Mouse (Mus musculus): Measurements from ENCODE around the gene Srcin1.

Gene Srcin1

GRCm38 (mm10) chr11:97576136-97576906 is at the start of gene Srcin1:
Gene Srcin1, minus strand, starts transcription at chr11:97576186.
- DNase-seq (ENCODE audit: low spot score in 2 of 2): peak in 1 of 2 experiments; percentile 31

DNA sequence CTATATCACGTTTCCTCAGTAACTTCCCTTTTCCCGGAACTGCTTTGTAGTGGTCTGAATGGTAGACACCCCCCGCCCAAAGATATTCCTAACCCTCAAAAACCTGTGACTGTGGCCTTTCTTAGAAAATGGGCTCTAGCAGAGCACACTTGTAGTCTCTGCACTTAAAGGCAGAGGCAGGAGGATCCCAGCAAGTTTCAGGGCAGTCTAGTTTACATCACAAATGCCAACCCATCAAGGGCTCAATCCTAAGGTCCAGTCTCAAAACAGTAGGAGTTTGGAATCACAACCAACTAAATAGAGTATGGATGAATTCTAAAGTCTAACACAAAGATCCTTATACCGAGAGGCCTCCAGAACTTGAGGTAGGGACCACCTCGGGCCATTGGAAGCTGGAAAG is 49.6 kb upstream of the Srcin1 start:
- no peak for DNase-seq (ENCODE audit: low spot score in 2 of 2)

DNA sequence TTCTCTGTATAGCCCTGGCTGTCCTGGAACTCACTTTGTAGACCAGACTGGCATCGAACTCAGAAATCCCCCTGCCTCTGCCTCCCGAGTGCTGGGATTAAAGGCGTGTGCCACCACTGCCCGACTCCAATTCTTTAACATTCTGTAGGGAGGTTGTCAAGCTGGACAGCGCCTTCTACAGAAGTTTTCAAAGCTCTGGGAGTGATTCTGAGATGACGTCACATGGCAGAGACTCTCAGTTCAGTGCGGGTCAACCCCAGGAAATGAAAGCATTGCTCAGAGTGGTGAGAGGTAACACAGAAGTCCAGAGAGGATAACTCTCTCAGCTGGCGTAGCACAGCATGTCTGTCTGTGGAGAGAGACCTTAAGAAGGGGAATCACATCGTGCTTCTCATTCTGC is 47.2 kb upstream of the Srcin1 start:
- no peak for DNase-seq (ENCODE audit: low spot score in 2 of 2)

DNA sequence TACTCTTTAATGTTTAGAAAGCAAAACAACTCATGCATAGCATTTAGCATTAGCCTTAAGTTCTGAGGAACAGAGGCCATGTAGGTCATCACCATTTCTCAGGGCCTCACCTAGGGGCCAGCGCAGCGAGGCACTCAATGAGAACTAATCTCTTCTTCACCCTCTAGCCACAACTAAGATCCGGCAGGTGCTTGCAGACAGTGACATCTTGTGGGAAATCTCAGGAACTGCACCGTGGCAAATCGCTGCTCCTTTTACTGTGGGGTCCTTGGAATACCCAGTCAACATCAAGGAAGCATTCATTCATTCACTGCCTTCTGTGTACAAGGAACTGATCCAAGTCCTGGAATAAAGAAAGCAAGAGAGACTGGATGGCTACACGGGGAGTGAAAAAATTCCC is 46.5 kb upstream of the Srcin1 start:
- DNase-seq (ENCODE audit: low spot score in 2 of 2): peak; percentile 49 to 60

- peak in 1 of 2 experiments; percentile 32 for DNase-seq (ENCODE audit: low spot score in 2 of 2)
Observed at GRCm38 (mm10) chr11:97619391-97619795, 43.4 kb upstream of the Srcin1 start.

DNA sequence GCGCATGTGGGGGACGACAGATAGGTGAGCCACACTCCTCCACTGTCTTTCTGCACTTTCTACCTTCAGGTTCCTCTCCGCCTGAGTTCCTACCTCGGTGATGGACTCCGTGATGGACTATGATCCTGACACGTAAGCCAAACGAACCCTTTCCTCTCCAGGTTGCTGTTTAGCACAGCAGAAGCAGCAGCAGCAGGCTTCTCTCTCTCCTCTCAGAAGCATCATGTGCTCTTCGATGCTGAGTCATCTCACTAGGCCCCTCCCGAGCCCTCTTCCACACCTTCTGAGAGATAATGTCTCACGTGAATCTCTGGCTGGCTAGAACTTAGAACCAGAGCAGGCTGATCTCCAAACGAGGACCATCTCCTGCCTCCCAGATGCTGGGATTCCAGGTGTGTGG is 42.4 kb upstream of the Srcin1 start:
- DNase-seq (ENCODE audit: low spot score in 2 of 2): no peak

DNA sequence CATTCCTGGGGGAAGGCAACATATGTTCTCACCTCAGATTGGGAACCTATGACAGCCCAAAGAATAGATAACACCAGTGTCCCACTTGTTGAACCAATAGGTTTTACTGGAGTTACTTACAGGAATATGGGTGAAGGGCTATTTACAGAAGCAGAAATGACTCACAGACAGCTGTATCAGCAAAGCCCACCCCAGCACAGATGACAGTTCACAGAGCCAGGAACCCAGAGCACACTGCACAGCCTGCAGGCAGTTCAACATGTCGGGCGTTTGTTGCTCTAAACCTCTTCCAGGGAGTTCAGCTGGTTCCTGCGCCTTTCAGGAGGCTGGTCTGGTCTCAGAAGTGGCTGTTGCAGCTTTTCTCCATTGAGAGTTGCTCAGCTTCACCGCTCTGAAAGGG is 39.3 kb upstream of the Srcin1 start:
- DNase-seq (ENCODE audit: low spot score in 2 of 2): no peak

DNA sequence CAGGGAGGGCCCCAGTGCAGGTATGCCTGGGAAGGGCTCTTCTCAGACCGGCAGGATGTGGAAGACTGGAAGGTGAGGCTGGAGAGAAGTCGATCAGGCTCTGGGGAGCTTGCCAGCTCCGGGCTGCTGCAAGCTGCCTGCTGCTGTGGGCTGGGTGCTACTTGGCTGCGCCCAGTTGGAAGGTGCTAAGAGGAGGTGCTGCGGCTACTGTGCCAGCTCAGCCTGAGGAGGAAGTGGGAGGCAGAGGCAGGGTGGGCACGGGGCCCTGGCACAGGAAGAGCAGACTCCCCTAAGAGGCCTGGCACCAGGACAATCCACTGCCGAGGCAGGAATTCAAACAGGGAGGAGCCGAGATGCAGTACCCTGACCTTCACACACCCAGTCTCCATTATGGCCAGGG is 35.1 kb upstream of the Srcin1 start:
- DNase-seq (ENCODE audit: low spot score in 2 of 2): no peak

GRCm38 (mm10) chr11:97609743-97610142 is 33.8 kb upstream of the Srcin1 start:
- DNase-seq (ENCODE audit: low spot score in 2 of 2): no peak

DNA sequence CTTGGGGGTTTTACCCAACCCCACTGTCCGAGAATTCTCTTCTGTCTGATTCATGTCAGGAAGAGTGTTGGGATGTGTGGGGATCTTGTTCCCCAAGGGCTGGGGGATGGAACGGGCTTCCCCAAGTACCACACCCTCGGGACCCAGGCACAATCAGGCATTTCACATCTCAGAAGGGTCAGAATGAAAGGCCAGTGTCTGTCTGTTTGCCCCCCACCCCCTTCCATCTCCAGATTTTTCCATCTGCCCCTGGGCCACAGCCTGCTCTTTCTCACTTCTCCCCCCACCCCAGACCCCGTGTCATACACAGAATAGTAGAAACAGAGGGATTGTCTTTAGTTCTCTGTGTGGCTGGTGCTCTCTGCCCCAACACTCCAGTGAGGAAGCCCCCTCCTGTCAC is 32.9 kb upstream of the Srcin1 start:
- DNase-seq (ENCODE audit: low spot score in 2 of 2): no peak

DNA sequence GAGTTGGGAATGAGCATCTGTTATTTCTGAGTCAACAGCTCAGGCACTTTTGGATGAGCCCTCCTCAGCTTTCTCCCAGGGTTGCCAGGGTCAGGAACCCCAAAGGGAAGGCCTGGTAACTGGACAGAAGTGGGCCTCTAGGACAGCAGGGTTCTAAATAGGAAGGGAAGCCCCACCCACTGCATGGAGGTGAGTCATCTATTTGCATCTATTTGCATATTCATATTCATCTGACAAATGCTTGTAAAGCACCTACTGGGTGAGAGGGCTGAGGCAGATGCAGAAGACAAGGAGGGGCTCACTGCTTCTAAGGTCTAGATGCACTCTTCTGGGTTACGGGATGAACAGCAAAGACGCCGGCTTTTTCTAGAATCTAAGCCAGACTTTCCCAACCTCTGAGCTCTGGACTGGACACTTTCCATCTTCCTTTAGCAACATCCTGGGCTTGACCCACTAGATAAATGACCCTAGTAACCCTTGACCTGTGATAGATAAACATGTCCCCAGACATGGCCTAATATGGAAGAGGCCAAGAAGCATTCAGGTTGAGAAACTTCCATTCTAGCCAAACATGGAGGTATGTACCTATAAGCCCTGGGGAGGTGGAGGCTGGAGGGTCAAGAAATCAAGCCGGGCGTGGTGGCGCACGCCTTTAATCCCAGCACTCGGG is 31.2 kb upstream of the Srcin1 start:
- DNase-seq (ENCODE audit: low spot score in 2 of 2): no peak

DNA sequence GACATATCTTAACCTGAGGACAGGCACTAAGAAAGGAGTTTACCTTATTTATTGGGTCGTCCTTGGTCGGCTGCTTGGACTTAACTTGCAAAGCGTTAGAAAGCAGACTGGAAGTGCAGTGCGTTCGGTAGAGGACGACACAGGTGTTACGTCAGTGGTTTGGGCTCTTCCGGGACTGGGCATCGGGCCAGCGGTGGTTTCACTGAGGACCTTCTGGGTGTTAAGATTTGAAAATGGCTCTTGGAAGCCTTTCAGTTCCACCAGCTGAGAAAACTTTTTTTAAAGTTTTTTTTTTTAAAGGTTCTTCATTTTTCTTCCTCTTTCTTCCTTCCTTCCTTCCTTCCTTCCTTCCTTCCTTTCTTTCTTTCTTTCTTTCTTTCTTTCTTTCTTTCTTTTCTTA is 27.9 kb upstream of the Srcin1 start:
- DNase-seq (ENCODE audit: low spot score in 2 of 2): no peak

DNA sequence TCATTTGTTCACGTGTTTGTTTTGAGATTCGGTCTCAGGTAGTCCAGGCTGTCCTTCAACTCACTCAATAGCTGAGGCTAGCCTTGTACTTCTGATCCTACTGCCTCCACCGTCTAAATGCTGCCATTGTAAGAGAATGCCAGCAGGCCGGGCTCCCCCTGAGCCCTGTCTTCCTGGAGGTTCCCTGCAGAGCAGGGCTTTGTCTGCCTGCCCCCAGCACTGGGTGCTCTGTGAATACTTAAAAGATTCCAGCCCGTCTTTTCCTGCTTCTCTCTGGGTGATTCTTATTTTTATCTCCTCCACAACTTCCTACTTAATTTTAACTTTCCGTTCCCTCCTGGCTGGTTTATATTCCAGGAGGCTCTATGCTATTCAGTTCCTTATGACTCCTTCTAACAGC is 26.2 kb upstream of the Srcin1 start:
- DNase-seq (ENCODE audit: low spot score in 2 of 2): no peak

DNA sequence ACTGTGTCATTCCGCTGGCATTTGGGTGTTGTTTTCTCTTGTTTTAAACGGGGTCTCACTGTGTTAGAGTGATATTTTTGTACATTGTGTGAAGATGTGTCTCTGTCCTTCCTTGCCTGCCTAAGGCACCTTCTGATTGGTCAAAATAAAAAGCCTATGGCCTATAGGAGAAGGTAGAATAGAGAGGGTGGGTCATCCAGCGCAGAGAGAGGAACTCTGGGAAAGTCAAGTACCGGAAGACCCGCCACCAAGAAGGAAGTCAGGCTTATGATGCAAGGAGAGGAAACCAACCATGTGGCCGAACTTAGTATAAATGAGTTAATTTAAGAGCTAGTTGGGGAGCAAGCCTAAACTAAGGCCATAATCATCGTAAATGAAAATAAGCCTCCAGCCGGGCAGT is 23.1 kb upstream of the Srcin1 start:
- DNase-seq (ENCODE audit: low spot score in 2 of 2): no peak

DNA sequence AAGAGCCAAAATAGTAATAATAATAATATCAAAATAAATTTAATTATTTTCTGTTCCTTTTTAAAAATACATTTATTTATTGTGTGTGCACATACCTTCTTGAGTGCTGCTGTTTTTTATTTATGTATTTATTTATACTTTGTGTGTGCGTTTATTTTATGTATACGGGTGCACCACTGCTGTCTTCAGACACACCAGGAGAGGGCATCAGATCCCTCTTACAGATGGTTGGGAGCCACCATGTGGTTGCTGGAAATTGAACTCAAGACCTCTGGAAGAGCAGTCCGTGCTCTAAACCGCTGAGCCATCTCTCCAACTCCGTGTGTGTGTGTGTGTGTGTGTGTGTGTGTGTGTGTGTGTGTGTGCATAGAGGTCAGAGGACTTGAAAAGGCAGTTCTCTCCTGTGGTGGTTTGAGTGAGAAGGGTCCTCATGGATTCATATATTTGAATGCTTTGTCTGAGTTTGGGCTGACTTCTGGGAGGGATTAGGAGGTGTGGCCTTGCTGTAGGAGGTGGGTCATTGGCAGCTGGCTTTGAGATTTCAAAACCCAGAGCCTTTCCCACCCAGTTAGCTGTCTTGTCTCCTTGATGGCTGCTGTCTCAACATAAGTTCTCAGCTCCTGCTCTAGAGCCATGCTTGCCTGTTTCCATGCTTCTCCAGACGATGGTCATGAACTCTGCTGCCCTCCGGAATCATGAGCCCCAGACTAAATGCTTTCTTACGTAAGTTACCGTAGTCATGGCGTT is 22.1 kb upstream of the Srcin1 start:
- no peak for DNase-seq (ENCODE audit: low spot score in 2 of 2)

GRCm38 (mm10) chr11:97594136-97594535 is 18.1 kb upstream of the Srcin1 start:
- no peak for DNase-seq (ENCODE audit: low spot score in 2 of 2)

DNA sequence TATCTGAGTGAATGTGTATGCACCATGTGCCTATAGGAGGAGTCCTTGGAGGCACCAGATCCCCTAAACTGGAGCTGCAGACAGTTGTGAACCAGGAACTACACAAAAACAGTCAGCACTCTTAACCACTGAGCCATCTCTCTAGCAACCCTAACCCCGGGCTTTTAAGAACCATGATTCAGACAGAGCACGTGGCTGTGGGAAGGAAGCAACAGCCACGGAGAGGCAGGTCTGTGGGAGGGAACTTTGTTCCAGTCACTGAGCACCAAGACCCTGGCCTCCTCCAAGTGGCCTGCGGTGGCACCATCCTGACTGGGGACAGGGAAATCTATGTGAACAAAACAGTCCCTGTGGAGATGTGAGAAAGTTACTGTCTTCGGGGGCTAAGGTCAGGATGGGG is 15.9 kb upstream of the Srcin1 start:
- no peak for DNase-seq (ENCODE audit: low spot score in 2 of 2)

- DNase-seq (ENCODE audit: low spot score in 2 of 2): no peak
Observed at GRCm38 (mm10) chr11:97590227-97590960, 14.4 kb upstream of the Srcin1 start.

DNA sequence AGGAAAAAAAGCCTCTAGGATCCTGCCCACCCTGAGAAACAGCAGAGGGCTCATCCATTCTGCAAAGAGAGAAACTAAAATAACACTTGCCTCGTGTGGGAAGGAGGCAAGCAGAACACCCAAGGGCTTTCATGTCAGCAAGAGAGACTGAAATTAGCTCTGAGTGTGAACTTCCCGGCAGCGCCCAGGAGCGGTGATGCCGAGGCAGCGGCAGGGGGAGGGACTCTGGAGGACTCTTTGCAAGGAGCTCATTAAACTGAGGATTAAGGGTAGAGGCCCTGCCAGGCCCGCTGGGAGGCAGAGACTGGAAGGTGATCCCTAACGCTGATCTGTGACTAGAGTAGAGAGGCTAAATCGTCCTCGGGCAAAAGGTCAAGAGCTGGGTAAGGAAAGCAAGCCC is 13.2 kb upstream of the Srcin1 start:
- DNase-seq (ENCODE audit: low spot score in 2 of 2): no peak

- DNase-seq (ENCODE audit: low spot score in 2 of 2): peak; percentile 20 to 52
Observed at GRCm38 (mm10) chr11:97585932-97586331, 9.9 kb upstream of the Srcin1 start.

- DNase-seq (ENCODE audit: low spot score in 2 of 2): no peak
Observed at GRCm38 (mm10) chr11:97584476-97584875, 8.5 kb upstream of the Srcin1 start.

Measured in heart, adult 9 months (tissue).